Mouse (Mus musculus) forebrain, postnatal 0 days (tissue): ENCODE results near the gene Ralgps1. TPM values are rescaled to one million over a fixed set of nuclear protein-coding genes. Genes with fewer than 3 reads are reported as not detected.

ENCODE experiments used
- ATAC-seq: fragments of 200-750 bp; cut with Nextera tagmentation; 2 replicates; pipeline ENCODE4 v1.8.0; 2017; ENCODE audit warnings: mild to moderate bottlenecking, moderate library complexity
- DNase-seq: peaks from one replicate; pipeline ENCODE4 v3.0.0-alpha.2; 2015
- H3K27ac ChIP-seq: fragments of 300-500 bp; sonication (generic); 2 replicates; pipeline ENCODE4 v1.5.1; 2014; ENCODE audit warnings: low read depth, mild to moderate bottlenecking, antibody characterized with exemption, low read length, moderate library complexity, mixed read lengths
- H3K27me3 ChIP-seq: fragments of 300-500 bp; sonication (generic); 2 replicates; pipeline ENCODE4 v1.6.1; 2014; ENCODE audit warnings: mild to moderate bottlenecking, low read length, mixed read lengths; ENCODE audit not compliant: insufficient read depth
- H3K36me3 ChIP-seq: fragments of 300-500 bp; sonication (generic); 2 replicates; pipeline ENCODE4 v1.6.1; 2014; ENCODE audit warnings: mild to moderate bottlenecking, moderate library complexity; ENCODE audit not compliant: insufficient read depth
- H3K4me1 ChIP-seq: fragments of 300-500 bp; sonication (generic); 2 replicates; pipeline ENCODE4 v1.6.1; 2014; ENCODE audit warnings: antibody characterized with exemption; ENCODE audit not compliant: insufficient read depth
- H3K4me2 ChIP-seq: fragments of 300-500 bp; sonication (generic); 2 replicates; pipeline ENCODE4 v1.6.1; 2014; ENCODE audit warnings: low read depth, mild to moderate bottlenecking, moderate library complexity
- H3K4me3 ChIP-seq: fragments of 300-500 bp; sonication (generic); 2 replicates; pipeline ENCODE4 v1.5.1; 2014; ENCODE audit warnings: low read depth, low read length, mixed read lengths
- H3K9ac ChIP-seq: fragments of 300-500 bp; sonication (generic); 2 replicates; pipeline ENCODE4 v1.6.1; 2014; ENCODE audit warnings: mild to moderate bottlenecking
- H3K9me3 ChIP-seq: fragments of 300-500 bp; sonication (generic); 2 replicates; pipeline ENCODE4 v1.6.1; 2016; ENCODE audit warnings: low read length
- CTCF ChIP-seq: sonication (generic); IDR thresholded peaks from 2 replicates; pipeline ENCODE4 v1.5.1; 2016; ENCODE audit warnings: antibody characterized with exemption, control low read depth, low read depth
- WGBS: fragments of 180-500 bp; shearing (Covaris S2); extraction: QIAGEN DNeasy Blood & Tissue Kit; methylation state at CpG from one replicate; pipeline ENCODE4 v1.1.7; 2014; 5-methylcytosine and 5-hydroxymethylcytosine counted together
- polyA plus RNA-seq: library from polyadenylated mRNA; unstranded; fragments of >200 nt; fragmentation: Nextera tagmentation; extraction: Ambion mirVana; gene quantifications from 2 replicates; pipeline ENCODE4 v1.2.1, GENCODE M21; 2015
- total RNA-seq: library from RNA; depleted of rRNA; stranded (reverse); fragments of >200 nt; gene quantifications from 2 replicates; pipeline ENCODE4 v1.2.3, GENCODE M21; 2014

The Ralgps1 gene
- total and polyA plus RNA-seq, 2 experiments from 2014 or later, result 24.6 to 66.9 TPM

DNA sequence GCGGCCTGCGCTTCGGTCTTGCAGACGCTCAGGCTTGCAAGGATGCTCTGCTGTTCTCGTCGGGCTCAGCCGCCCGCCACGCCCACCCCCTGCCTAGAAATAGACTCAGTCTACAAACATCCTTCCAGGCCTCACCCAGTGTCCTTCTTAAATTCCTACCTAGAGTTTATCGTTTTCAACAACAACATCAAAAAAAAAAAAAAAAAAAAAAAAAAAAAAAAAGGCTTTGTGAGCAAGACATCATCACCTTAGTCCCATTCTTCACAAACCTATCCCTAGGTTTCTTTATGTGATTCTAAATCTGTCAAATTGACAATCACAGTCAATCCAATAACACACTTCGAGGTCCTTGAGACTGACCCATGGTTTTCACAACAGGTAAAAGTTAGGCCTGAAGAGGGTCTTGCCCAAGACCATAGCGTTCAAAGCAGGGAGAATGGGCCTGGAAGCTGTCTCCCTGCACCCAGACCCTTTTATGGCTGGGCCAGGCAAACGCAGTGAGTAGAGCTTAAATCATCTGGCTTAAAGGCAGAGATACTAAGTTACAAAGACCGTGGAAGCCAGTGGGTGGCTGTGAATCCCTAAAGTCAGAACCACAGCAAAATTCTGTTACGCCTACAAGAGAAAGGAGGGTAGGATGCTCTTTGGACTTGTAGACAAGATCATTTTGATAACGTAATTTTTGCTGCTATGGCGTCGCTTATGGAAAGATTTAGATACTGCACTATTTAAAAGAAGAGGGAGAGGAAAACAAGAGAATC, 542 bp upstream of the Ralgps1 start:
- no peak for TF ChIP-seq CTCF
- 30% methylated on average over 18 of the region's 18 CpGs for WGBS
- ATAC-seq, result no peak
- H3K36me3 ChIP-seq, result peaks cover 11% of the 10 kb centered on the region; the same call in 1 of the 2 replicates
- no peaks in the 10 kb centered on the region for H3K27me3 ChIP-seq
- H3K4me1 ChIP-seq, result peaks cover 8% of the 10 kb centered on the region; the same call in 1 of the 2 replicates
- peak; percentile 33 for DNase-seq
- peak overlapping the region; percentile 99 for H3K27ac ChIP-seq
- 0 out of 2 replicates have a peak overlapping the region, but pooled peaks have one; percentile 28 for H3K9ac ChIP-seq
- H3K9me3 ChIP-seq, result no peaks in the 10 kb centered on the region
- H3K4me3 ChIP-seq, result peak overlapping the region; percentile 79
- peak overlapping the region; percentile 69 for H3K4me2 ChIP-seq

DNA sequence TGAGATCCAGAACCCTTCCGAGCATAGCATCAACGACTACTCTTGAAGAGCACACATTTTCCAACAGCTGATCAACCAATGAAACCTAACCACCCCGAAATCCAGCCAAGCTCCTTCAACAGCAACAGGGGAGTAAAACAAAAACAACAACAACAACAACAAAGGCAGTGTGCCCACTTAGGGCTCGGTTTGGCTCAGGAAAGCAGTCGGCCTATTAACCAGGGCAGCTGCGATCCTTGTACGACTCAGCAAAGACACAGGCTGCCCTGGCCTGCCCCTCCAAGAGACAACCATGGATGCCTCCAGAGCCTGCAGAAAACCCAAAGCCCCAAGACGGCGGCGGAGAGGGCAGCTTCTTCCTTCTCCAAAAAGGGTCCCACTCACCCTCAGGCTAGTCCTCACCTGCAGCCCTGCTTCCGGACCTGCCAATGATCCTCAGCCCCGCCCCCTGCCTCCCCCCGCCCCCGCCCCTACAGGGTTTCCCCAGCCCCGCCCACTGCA, 960 bp downstream of the Ralgps1 start:
- peak overlapping the region; percentile 90 for H3K9ac ChIP-seq
- peak; percentile 10 for ATAC-seq
- peak overlapping the region; percentile 99 for H3K27ac ChIP-seq
- peaks cover 11% of the 10 kb centered on the region; the same call in 1 of the 2 replicates for H3K36me3 ChIP-seq
- TF ChIP-seq CTCF, result no peak
- no peaks in the 10 kb centered on the region for H3K9me3 ChIP-seq
- 3% methylated on average over 14 of the region's 15 CpGs for WGBS
- peak; percentile 39 for DNase-seq
- peak overlapping the region; percentile 69 for H3K4me2 ChIP-seq
- H3K27me3 ChIP-seq, result no peaks in the 10 kb centered on the region
- peaks cover 22% of the 10 kb centered on the region; the same call in 1 of the 2 replicates for H3K4me1 ChIP-seq
- H3K4me3 ChIP-seq, result peak overlapping the region; percentile 79

DNA sequence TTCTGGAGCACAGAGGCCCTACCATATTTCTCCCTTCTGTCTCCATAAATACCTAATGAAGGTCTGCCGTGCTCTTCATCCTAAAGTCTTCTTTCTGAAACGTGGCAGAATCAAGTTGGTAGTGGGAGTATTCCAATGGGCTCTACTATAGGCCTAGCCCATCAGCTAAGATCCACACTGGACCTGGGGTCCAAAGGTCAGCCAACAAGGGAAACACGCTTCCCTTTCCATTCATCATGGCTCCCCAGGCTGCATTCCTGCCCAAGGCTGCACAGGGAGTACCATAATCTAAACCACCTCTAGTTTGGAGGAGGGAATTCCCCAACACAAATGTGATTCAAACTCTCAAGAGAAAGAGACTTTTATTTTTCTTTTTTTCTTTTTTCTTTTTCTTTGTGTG, 1.8 kb downstream of the Ralgps1 start:
- H3K9ac ChIP-seq, result no peak overlapping the region
- peaks cover 22% of the 10 kb centered on the region; the same call in 1 of the 2 replicates for H3K4me1 ChIP-seq
- DNase-seq, result no peak
- no peak for TF ChIP-seq CTCF
- no peak overlapping the region for H3K27ac ChIP-seq
- peaks cover 11% of the 10 kb centered on the region; the same call in 1 of the 2 replicates for H3K36me3 ChIP-seq
- no peak overlapping the region for H3K4me3 ChIP-seq
- no peak overlapping the region for H3K4me2 ChIP-seq
- H3K27me3 ChIP-seq, result no peaks in the 10 kb centered on the region
- 82% methylated on average over 3 of the region's 3 CpGs for WGBS
- H3K9me3 ChIP-seq, result no peaks in the 10 kb centered on the region
- ATAC-seq, result no peak

DNA sequence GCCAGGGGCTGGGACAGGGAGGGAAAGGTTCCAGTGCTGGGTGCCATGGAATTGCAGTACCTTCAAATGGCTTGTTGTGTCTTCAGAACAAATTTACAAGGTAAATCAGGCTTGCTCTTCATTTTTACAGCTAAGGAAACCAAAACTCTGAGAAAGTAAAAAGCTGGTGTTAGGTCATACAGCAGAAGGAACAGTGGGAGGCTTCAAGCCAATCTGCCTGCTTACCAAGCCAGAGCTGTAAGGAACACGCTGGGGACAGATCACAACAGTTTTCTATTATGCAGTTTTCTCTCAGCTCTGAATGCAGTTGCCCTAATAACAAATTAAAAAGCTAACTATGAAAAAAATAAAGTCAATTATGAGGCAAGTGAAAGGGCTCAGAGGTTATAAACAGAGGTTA, 2.8 kb downstream of the Ralgps1 start:
- no peak for ATAC-seq
- no peak overlapping the region for H3K4me3 ChIP-seq
- H3K27me3 ChIP-seq, result no peaks in the 10 kb centered on the region
- H3K4me2 ChIP-seq, result no peak overlapping the region
- peaks cover 22% of the 10 kb centered on the region; the same call in 1 of the 2 replicates for H3K4me1 ChIP-seq
- no peak for DNase-seq
- no peak overlapping the region for H3K27ac ChIP-seq
- H3K9me3 ChIP-seq, result no peaks in the 10 kb centered on the region
- no peak overlapping the region for H3K9ac ChIP-seq
- TF ChIP-seq CTCF, result no peak
- WGBS, result 56% methylated on average over 1 of the region's 1 CpGs
- H3K36me3 ChIP-seq, result peaks cover 11% of the 10 kb centered on the region; the same call in 1 of the 2 replicates

DNA sequence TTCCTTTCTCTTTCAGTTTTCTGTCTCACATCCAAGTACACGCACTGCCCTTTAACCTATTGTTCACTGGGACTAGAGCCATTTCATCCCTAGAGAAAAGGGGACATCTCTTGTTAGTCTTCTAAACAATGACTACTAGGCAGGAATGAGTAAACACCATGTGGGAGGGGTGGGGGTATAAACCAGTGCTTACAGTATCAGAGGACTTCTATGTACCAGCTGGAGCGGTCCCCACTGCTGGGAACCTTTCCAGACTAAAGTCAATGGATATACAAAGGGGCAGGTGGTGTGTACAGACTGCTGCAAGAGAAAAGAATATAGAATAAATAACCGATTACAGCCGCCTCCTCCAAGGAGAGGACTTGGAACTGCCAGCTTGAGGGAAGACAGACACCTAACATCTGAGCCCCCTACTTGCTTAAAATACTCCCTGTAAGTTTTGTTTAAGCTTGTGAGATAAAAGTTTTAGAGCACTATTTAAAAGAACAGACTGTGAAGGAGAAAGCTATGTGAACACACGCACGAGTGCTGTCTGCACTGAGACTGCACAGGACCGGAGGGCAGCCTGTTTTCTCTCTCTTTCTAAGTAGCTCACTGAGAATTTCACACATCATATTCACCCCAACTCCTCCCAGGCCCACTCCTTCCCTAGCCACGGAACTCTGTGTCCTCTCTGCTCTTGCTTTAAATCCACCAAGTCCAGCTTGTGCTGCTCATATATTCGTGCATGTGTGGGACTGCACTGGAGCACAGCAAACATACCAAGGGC, 5.4 kb downstream of the Ralgps1 start:
- H3K27me3 ChIP-seq, result no peaks in the 10 kb centered on the region
- no peak overlapping the region for H3K4me3 ChIP-seq
- no peak overlapping the region for H3K4me2 ChIP-seq
- 20% methylated on average over 9 of the region's 9 CpGs for WGBS
- ATAC-seq, result peak; percentile 75
- peak overlapping the region; percentile 36; the same call in 1 of the 2 replicates for H3K27ac ChIP-seq
- peaks cover 11% of the 10 kb centered on the region; the same call in 1 of the 2 replicates for H3K36me3 ChIP-seq
- DNase-seq, result peak; percentile 54
- H3K9ac ChIP-seq, result no peak overlapping the region
- no peak for TF ChIP-seq CTCF
- peaks cover 22% of the 10 kb centered on the region; the same call in 1 of the 2 replicates for H3K4me1 ChIP-seq
- no peaks in the 10 kb centered on the region for H3K9me3 ChIP-seq

DNA sequence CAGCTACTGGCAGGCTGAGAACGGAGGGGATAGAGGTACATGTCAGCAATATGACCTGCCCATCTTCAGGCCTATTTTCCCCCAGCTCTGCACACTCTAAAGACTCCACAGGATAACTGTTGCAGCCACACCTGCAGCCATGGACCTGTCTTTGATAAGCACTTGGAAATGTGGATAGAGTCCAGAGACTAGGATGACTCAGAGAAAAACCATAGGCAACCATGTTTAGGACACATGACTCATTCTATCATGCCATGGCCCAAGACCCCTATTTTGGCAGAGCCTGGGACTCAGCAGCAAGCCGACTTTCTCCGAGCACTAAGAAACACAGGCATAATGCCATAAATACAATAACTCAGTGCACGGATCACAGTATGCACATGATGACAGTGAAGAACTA, 6.6 kb downstream of the Ralgps1 start:
- peaks cover 11% of the 10 kb centered on the region; the same call in 1 of the 2 replicates for H3K36me3 ChIP-seq
- peaks cover 22% of the 10 kb centered on the region; the same call in 1 of the 2 replicates for H3K4me1 ChIP-seq
- no peak overlapping the region for H3K4me2 ChIP-seq
- WGBS, result 87% methylated on average over 4 of the region's 4 CpGs
- TF ChIP-seq CTCF, result no peak
- ATAC-seq (no peak), DNase-seq (no peak)
- no peak overlapping the region; the same call in 1 of the 2 replicates for H3K27ac ChIP-seq
- no peaks in the 10 kb centered on the region for H3K27me3 ChIP-seq
- H3K4me3 ChIP-seq, result no peak overlapping the region
- H3K9ac ChIP-seq, result no peak overlapping the region
- no peaks in the 10 kb centered on the region for H3K9me3 ChIP-seq
